Mouse (Mus musculus) Patski (cell line): ENCODE measurements at regions not wholly inside any gene's neighbourhood (a gene's known extent, or its start where the extent isn't known, plus 50 kb on each side); places are given as distances from the start of the nearest gene placed in this dataset.

Source experiments
- ATAC-seq: fragments of 100-300 bp; one replicate; pipeline ENCODE4 v1.8.0; 2021
- CTCF ChIA-PET: fragments of 350-600 bp; sonication (Branson Sonifier 250); formaldehyde crosslinking; loops from one replicate; lab custom pipeline; 2022; ENCODE audit warnings: inconsistent platforms; lab: Charles Lee
- POLR2A ChIA-PET: fragments of 350-600 bp; sonication (Branson Sonifier 250); formaldehyde crosslinking; loops from one replicate; lab custom pipeline; 2022; ENCODE audit warnings: antibody characterized with exemption, inconsistent platforms; lab: Charles Lee
- DNase-seq: peaks from one replicate; pipeline ENCODE4 v3.0.0-alpha.2; 2011; ENCODE audit warnings: low read depth, low spot score
- H3K27me3 ChIP-seq: fragments of 371-371 bp; one replicate; pipeline ENCODE4 v1.5.1; 2021
- CTCF ChIP-seq: fragments of 100-300 bp; IDR thresholded peaks from one replicate; pipeline ENCODE4 v1.5.1; 2021
- in situ Hi-C: fragments of 300-500 bp; cut with MboI; formaldehyde crosslinking; loops from 3 replicates; pipeline ENCODE4 v1.11.1; 2018; ENCODE audit warnings: low pct_unique_long_range_greater_than_20kb, mixed read lengths

GRCm38 (mm10) chr3:22947181-22947580 is 870.7 kb downstream of the Tbl1xr1 start:
- POLR2A ChIA-PET: no interaction called here
- no peak for TF ChIP-seq CTCF
- no peak for ATAC-seq
- CTCF ChIA-PET: no interaction called here
- DNase-seq: no peak
- in situ Hi-C loops: no loop called here
- peaks cover 5% of the 10 kb centered on the region for H3K27me3 ChIP-seq

- CTCF ChIA-PET: no interaction called here
- ATAC-seq (no peak), DNase-seq (no peak)
- TF ChIP-seq CTCF: no peak
- in situ Hi-C loops: no loop called here
- H3K27me3 ChIP-seq: peaks cover 4% of the 10 kb centered on the region
- POLR2A ChIA-PET: no interaction called here
These were observed 871.8 kb downstream of the Tbl1xr1 start for GRCm38 (mm10) chr3:22948168-22948768.

DNA sequence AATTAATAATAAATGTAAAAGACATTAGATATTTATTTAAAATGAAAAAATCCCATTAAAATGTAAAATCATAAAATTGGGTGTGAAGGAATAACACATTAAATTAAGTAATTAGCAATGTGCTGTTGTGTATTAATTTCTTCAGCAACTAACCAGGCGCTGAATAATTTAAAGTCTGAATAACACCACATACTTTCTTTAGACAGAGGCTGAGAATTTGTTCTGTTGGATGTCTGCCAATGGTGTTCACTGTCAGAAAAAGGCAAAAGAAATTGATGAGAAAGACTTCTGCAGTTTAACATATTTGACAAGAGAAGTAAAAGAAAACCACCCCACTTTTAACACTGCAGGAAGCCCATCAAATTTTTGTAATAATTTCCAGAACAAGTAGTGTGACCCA is 881.0 kb downstream of the Tbl1xr1 start:
- no peak for TF ChIP-seq CTCF
- DNase-seq: no peak
- H3K27me3 ChIP-seq: no peaks in the 10 kb centered on the region
- ChIA-PET POLR2A (no interaction called here), CTCF (interaction anchor here (1.1 kb wide), 1 partner anchor 36 kb away, joined by 3 read pairs; no protein-coding TSS in a partner anchor)
- in situ Hi-C loops: no loop called here
- ATAC-seq: no peak

DNA sequence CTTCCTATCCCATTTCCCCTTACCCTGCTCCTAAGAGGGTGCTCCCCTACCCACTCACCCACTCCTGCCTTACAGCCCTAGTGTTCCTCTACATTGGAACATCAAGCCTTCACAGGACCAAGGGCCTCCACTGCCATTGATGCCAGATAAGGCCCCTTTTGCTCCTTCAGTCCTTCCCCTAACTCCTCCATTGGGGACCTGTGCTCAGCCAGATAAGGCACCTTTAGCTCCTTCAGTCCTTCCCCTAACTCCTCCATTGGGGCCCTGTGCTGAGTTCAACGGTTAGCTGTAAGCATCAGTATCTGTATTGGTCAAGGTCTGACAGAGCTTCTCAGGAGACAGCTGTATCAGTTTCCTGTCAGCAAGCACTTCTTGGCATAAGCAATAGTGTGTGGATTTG is 896.2 kb downstream of the Tbl1xr1 start:
- in situ Hi-C loops: no loop called here
- no peaks in the 10 kb centered on the region for H3K27me3 ChIP-seq
- DNase-seq (no peak), ATAC-seq (no peak)
- ChIA-PET POLR2A (no interaction called here), CTCF (no interaction called here)
- TF ChIP-seq CTCF: no peak

GRCm38 (mm10) chr3:22976801-22977200 is 900.3 kb downstream of the Tbl1xr1 start:
- no peak for TF ChIP-seq CTCF
- CTCF ChIA-PET: no interaction called here
- in situ Hi-C loops: no loop called here
- H3K27me3 ChIP-seq: no peaks in the 10 kb centered on the region
- DNase-seq (no peak), ATAC-seq (no peak)
- POLR2A ChIA-PET: no interaction called here

- H3K27me3 ChIP-seq: no peaks in the 10 kb centered on the region
- ChIA-PET POLR2A (no interaction called here), CTCF (no interaction called here)
- in situ Hi-C loops: no loop called here
- ATAC-seq (no peak), DNase-seq (no peak)
- TF ChIP-seq CTCF: no peak
These were observed 903.7 kb downstream of the Tbl1xr1 start for GRCm38 (mm10) chr3:22979896-22980890.

- DNase-seq: no peak
- no peak for TF ChIP-seq CTCF
- no peak for ATAC-seq
- POLR2A ChIA-PET: no interaction called here
- in situ Hi-C loops: no loop called here
- CTCF ChIA-PET: no interaction called here
- H3K27me3 ChIP-seq: no peaks in the 10 kb centered on the region
These were observed 906.0 kb downstream of the Tbl1xr1 start for GRCm38 (mm10) chr3:22982430-22982829.

GRCm38 (mm10) chr3:22990136-22990820 is 913.8 kb downstream of the Tbl1xr1 start:
- in situ Hi-C loops: no loop called here
- POLR2A ChIA-PET: no interaction called here
- H3K27me3 ChIP-seq: no peaks in the 10 kb centered on the region
- DNase-seq: no peak
- CTCF ChIA-PET: no interaction called here
- no peak for TF ChIP-seq CTCF
- no peak for ATAC-seq

- CTCF ChIA-PET: interaction anchor here (1.0 to 1.3 kb wide), 2 partner anchors 12 to 13 kb away, joined by 3 to 4 read pairs; no protein-coding TSS in a partner anchor
- ATAC-seq: no peak
- no peaks in the 10 kb centered on the region for H3K27me3 ChIP-seq
- in situ Hi-C loops: no loop called here
- POLR2A ChIA-PET: no interaction called here
- TF ChIP-seq CTCF: no peak
- no peak for DNase-seq
These were observed 918.8 kb downstream of the Tbl1xr1 start for GRCm38 (mm10) chr3:22995228-22995627.

GRCm38 (mm10) chr3:22995833-22996232 is 919.4 kb downstream of the Tbl1xr1 start:
- H3K27me3 ChIP-seq: no peaks in the 10 kb centered on the region
- ATAC-seq: no peak
- POLR2A ChIA-PET: no interaction called here
- CTCF ChIA-PET: no interaction called here
- no peak for TF ChIP-seq CTCF
- DNase-seq: no peak
- in situ Hi-C loops: no loop called here
